Mouse (Mus musculus): ENCODE results near the gene Gpr15. TPM values are rescaled to one million over a fixed set of nuclear protein-coding genes. Genes with fewer than 3 reads are reported as not detected.

Gpr15 gene
- not detected in 2 replicates for polyA plus RNA-seq (2014; fragmentation: Nextera tagmentation; extraction: Ambion mirVana)

GRCm38 (mm10) chr16:58718666-58719120 is at the start of gene Gpr15:
Gpr15 (minus strand) TSS chr16:58719070.
- Histone ChIP-seq H3K36me3 (replicated peaks; ENCODE audit: control insufficient read depth, insufficient read depth) (no peaks in the 10 kb centered on the region), H3K27me3 (ENCODE audit: control insufficient read depth, insufficient read depth, low read length) (no peaks in the 10 kb centered on the region), H3K4me3 (replicated peaks; ENCODE audit: low read length) (no peak within 1 kb of the TSS), H3K4me2 (replicated peaks) (no peak within 1 kb of the TSS), H3K27ac (no peak within 1 kb of the TSS), H3K4me1 (replicated peaks; ENCODE audit: control insufficient read depth, insufficient read depth, low read length) (no peaks in the 10 kb centered on the region), H3K9ac (no peak within 1 kb of the TSS), H3K9me3 (ENCODE audit: control insufficient read depth, low read length) (no peaks in the 10 kb centered on the region)
- 93% methylated on average over 7 of the region's 7 CpGs for WGBS
- DNase-seq (ENCODE audit: low spot score) = no peak
- no peak for ATAC-seq (ENCODE audit: low FRiP score)

GRCm38 (mm10) chr16:58763076-58763475 is 44.2 kb upstream of the Gpr15 start, which contains the start of gene Olfr172:
Olfr172 (minus strand) TSS chr16:58763176.
- ATAC-seq (ENCODE audit: low FRiP score) = no peak
- H3K27me3 ChIP-seq (ENCODE audit: control insufficient read depth, insufficient read depth, low read length) = no peaks in the 10 kb centered on the region
- H3K4me3 ChIP-seq (replicated peaks; ENCODE audit: low read length) = no peak within 1 kb of the TSS
- H3K9ac ChIP-seq = no peak within 1 kb of the TSS
- no peak for DNase-seq (ENCODE audit: low spot score)
- H3K4me2 ChIP-seq (replicated peaks) = no peak within 1 kb of the TSS
- H3K36me3 ChIP-seq (replicated peaks; ENCODE audit: control insufficient read depth, insufficient read depth) = no peaks in the 10 kb centered on the region
- H3K4me1 ChIP-seq (replicated peaks; ENCODE audit: control insufficient read depth, insufficient read depth, low read length) = no peaks in the 10 kb centered on the region
- 84% methylated on average over 1 of the region's 1 CpGs for WGBS
- no peak within 1 kb of the TSS for H3K27ac ChIP-seq
- H3K9me3 ChIP-seq (ENCODE audit: control insufficient read depth, low read length) = peaks cover 5% of the 10 kb centered on the region; the same call in 1 of the 2 replicates

DNA sequence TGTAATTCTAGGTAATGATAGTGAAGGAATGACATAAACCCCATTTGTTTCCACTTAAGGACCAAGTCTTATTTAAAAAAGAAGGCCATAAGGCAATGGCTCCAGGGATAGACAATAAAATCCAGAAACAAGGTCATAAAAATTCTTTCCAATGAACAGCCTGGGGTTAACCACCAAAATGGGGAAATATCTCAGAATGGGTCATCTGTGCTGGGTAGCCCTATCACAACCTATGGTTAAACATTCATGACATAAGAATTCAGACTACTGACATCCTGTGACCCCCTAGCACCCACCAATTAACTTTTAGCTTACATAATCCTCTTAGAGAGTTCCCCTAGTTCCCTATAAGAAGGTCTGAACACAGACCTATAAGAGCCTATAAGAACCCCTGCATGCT is 37.3 kb upstream of the Gpr15 start:
- no peak for DNase-seq (ENCODE audit: low spot score)
- H3K27me3 ChIP-seq (ENCODE audit: control insufficient read depth, insufficient read depth, low read length) = no peaks in the 10 kb centered on the region
- no peak overlapping the region for H3K4me3 ChIP-seq (replicated peaks; ENCODE audit: low read length)
- H3K36me3 ChIP-seq (replicated peaks; ENCODE audit: control insufficient read depth, insufficient read depth) = no peaks in the 10 kb centered on the region
- H3K4me1 ChIP-seq (replicated peaks; ENCODE audit: control insufficient read depth, insufficient read depth, low read length) = no peaks in the 10 kb centered on the region
- no peak overlapping the region for H3K4me2 ChIP-seq (replicated peaks)
- no peaks in the 10 kb centered on the region for H3K9me3 ChIP-seq (ENCODE audit: control insufficient read depth, low read length)
- no peak for ATAC-seq (ENCODE audit: low FRiP score)
- no peak overlapping the region for H3K9ac ChIP-seq
- no peak overlapping the region for H3K27ac ChIP-seq

- Histone ChIP-seq H3K4me2 (replicated peaks) (no peak overlapping the region), H3K27ac (no peak overlapping the region), H3K27me3 (ENCODE audit: control insufficient read depth, insufficient read depth, low read length) (no peaks in the 10 kb centered on the region), H3K9me3 (ENCODE audit: control insufficient read depth, low read length) (no peaks in the 10 kb centered on the region), H3K9ac (no peak overlapping the region), H3K4me1 (replicated peaks; ENCODE audit: control insufficient read depth, insufficient read depth, low read length) (no peaks in the 10 kb centered on the region), H3K36me3 (replicated peaks; ENCODE audit: control insufficient read depth, insufficient read depth) (no peaks in the 10 kb centered on the region), H3K4me3 (replicated peaks; ENCODE audit: low read length) (no peak overlapping the region)
- no peak for DNase-seq (ENCODE audit: low spot score)
- no peak for ATAC-seq (ENCODE audit: low FRiP score)
- 28% methylated on average over 1 of the region's 1 CpGs for whole genome bisulfite sequencing
These were observed 32.4 kb upstream of the Gpr15 start for GRCm38 (mm10) chr16:58751314-58751713.

DNA sequence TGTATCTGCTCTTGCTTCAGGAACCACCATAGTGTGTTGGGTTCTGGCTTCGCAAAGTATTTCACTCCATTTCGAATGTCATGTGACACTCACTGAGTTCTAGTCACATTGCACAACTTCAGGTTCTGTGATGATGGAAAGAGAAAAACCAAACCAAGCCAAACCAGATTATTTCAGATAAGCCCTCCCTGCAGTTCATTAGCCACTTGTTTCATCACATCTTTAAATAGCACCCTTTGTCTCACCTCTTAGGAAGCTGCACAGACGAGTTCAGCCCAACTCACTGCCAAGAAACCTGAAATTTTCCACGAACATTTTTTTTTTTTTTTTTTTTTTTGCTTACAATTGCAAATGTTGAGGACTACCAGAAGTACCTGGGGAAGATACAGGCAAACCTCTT is 27.8 kb upstream of the Gpr15 start:
- 80% methylated on average over 4 of the region's 4 CpGs for WGBS
- no peaks in the 10 kb centered on the region for H3K36me3 ChIP-seq (replicated peaks; ENCODE audit: control insufficient read depth, insufficient read depth)
- H3K4me1 ChIP-seq (replicated peaks; ENCODE audit: control insufficient read depth, insufficient read depth, low read length) = no peaks in the 10 kb centered on the region
- ATAC-seq (ENCODE audit: low FRiP score) = no peak
- no peak for DNase-seq (ENCODE audit: low spot score)
- no peak overlapping the region for H3K27ac ChIP-seq
- H3K9me3 ChIP-seq (ENCODE audit: control insufficient read depth, low read length) = no peaks in the 10 kb centered on the region
- no peak overlapping the region for H3K9ac ChIP-seq
- H3K4me3 ChIP-seq (replicated peaks; ENCODE audit: low read length) = no peak overlapping the region
- no peaks in the 10 kb centered on the region for H3K27me3 ChIP-seq (ENCODE audit: control insufficient read depth, insufficient read depth, low read length)
- no peak overlapping the region for H3K4me2 ChIP-seq (replicated peaks)

GRCm38 (mm10) chr16:58740751-58741150 is 21.9 kb upstream of the Gpr15 start:
- Histone ChIP-seq H3K27ac (no peak overlapping the region), H3K9me3 (ENCODE audit: control insufficient read depth, low read length) (no peaks in the 10 kb centered on the region), H3K4me2 (replicated peaks) (no peak overlapping the region), H3K4me3 (replicated peaks; ENCODE audit: low read length) (no peak overlapping the region), H3K36me3 (replicated peaks; ENCODE audit: control insufficient read depth, insufficient read depth) (no peaks in the 10 kb centered on the region), H3K27me3 (ENCODE audit: control insufficient read depth, insufficient read depth, low read length) (no peaks in the 10 kb centered on the region), H3K9ac (no peak overlapping the region), H3K4me1 (replicated peaks; ENCODE audit: control insufficient read depth, insufficient read depth, low read length) (no peaks in the 10 kb centered on the region)
- 97% methylated on average over 5 of the region's 5 CpGs for WGBS
- ATAC-seq (ENCODE audit: low FRiP score) (no peak), DNase-seq (ENCODE audit: low spot score) (no peak)

DNA sequence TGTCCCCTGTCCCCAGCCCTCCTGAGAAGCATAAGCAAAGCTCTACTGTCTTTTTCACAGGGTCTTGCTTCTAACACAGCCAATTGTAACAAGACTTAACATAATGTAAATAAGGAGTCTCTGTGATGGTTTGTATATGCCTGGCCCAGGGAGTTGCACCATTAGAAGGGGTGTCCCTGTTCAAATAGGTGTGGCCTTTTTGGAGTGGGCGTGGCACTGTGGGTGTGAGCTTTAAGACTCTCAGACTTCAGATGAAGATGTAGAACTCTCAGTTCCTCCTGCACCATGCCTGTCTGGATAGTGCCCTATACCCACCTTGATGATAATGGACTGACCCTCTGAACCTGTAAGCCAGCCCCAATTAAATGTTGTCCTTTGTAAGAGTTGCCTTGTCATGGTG is 19.9 kb upstream of the Gpr15 start:
- Histone ChIP-seq H3K9me3 (ENCODE audit: control insufficient read depth, low read length) (no peaks in the 10 kb centered on the region), H3K9ac (no peak overlapping the region), H3K4me3 (replicated peaks; ENCODE audit: low read length) (no peak overlapping the region), H3K27me3 (ENCODE audit: control insufficient read depth, insufficient read depth, low read length) (no peaks in the 10 kb centered on the region), H3K36me3 (replicated peaks; ENCODE audit: control insufficient read depth, insufficient read depth) (peaks cover 16% of the 10 kb centered on the region), H3K4me1 (replicated peaks; ENCODE audit: control insufficient read depth, insufficient read depth, low read length) (no peaks in the 10 kb centered on the region), H3K4me2 (replicated peaks) (no peak overlapping the region), H3K27ac (no peak overlapping the region)
- 91% methylated on average over 1 of the region's 1 CpGs for WGBS
- DNase-seq (ENCODE audit: low spot score) = no peak
- no peak for ATAC-seq (ENCODE audit: low FRiP score)

DNA sequence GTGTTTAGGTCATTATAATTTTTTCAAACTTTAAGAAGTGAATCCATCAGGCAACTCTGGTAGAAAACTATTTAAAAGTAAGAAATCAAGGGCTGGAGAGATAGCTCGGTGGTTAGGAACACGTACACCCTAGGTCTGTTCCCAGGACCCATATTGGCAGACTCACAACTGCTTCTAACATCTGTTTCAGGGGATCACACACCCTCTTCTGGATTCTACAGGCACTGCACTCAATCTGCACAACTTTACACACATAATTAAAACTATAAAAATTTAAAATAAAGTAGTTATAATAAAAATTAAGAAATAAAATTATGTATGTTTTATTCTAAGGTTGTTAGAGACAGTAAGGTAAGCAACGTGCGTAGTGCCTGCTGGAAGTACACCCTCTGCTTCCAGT is 19.3 kb upstream of the Gpr15 start:
- DNase-seq (ENCODE audit: low spot score) = no peak
- no peak overlapping the region for H3K4me3 ChIP-seq (replicated peaks; ENCODE audit: low read length)
- H3K27ac ChIP-seq = no peak overlapping the region
- H3K4me2 ChIP-seq (replicated peaks) = no peak overlapping the region
- 84% methylated on average over 4 of the region's 4 CpGs for WGBS
- H3K4me1 ChIP-seq (replicated peaks; ENCODE audit: control insufficient read depth, insufficient read depth, low read length) = no peaks in the 10 kb centered on the region
- H3K27me3 ChIP-seq (ENCODE audit: control insufficient read depth, insufficient read depth, low read length) = no peaks in the 10 kb centered on the region
- H3K36me3 ChIP-seq (replicated peaks; ENCODE audit: control insufficient read depth, insufficient read depth) = peaks cover 22% of the 10 kb centered on the region
- ATAC-seq (ENCODE audit: low FRiP score) = no peak
- H3K9ac ChIP-seq = no peak overlapping the region
- no peaks in the 10 kb centered on the region for H3K9me3 ChIP-seq (ENCODE audit: control insufficient read depth, low read length)

DNA sequence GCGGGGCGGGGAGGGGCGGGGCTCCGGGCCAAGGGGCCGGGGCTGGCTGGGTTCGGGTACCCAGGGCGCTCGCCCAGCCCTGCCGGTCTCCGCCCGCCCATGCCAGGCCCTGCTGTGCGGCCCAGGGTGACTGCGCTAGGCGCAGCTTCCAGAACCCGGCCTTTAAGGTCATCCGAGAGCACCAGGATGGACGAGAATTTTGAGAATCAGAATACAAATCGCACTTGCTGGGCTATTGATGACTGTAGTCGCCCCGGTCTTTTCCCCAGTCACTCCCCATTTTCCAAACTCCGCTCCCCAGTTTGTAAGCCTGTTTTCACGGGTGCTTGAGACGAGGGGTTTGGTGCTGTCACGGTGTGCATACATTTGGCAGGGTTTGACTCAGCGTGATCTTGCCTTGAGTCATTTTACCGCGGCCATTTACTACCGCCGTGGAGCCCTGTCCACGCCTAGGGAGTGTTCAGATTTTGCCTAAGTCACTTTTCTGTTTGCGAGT is 9.4 kb upstream of the Gpr15 start:
- H3K4me1 ChIP-seq (replicated peaks; ENCODE audit: control insufficient read depth, insufficient read depth, low read length) = peaks cover 5% of the 10 kb centered on the region
- no peaks in the 10 kb centered on the region for H3K9me3 ChIP-seq (ENCODE audit: control insufficient read depth, low read length)
- H3K36me3 ChIP-seq (replicated peaks; ENCODE audit: control insufficient read depth, insufficient read depth) = peaks cover 36% of the 10 kb centered on the region
- under 1% methylated on average over 23 of the region's 31 CpGs for WGBS
- peak overlapping the region; percentile 92 for H3K4me3 ChIP-seq (replicated peaks; ENCODE audit: low read length)
- peak overlapping the region; percentile 88 for H3K9ac ChIP-seq
- H3K4me2 ChIP-seq (replicated peaks) = peak overlapping the region; percentile 76
- ATAC-seq (ENCODE audit: low FRiP score) = peak; percentile 93
- peak overlapping the region; percentile 85 for H3K27ac ChIP-seq
- H3K27me3 ChIP-seq (ENCODE audit: control insufficient read depth, insufficient read depth, low read length) = no peaks in the 10 kb centered on the region
- DNase-seq (ENCODE audit: low spot score) = peak; percentile 45

All from hindbrain, embryonic 14.5 days (tissue).